Mouse (Mus musculus) heart, embryonic 14.5 days (tissue): ENCODE results near the gene Foxb1. TPM values are rescaled to one million over a fixed set of nuclear protein-coding genes. Genes with fewer than 3 reads are reported as not detected.

Source experiments
- ATAC-seq: fragments of 200-750 bp; cut with Nextera tagmentation; 2 replicates; pipeline ENCODE4 v1.8.0; 2017; ENCODE audit warnings: low read depth, moderate TSS enrichment; ENCODE audit not compliant: insufficient number of reproducible peaks, insufficient read depth, low FRiP score
- H3K27ac ChIP-seq, 2 experiments: fragments of 200-500 bp in 1 of 2; fragments of 300-500 bp in 1 of 2; sonication (generic) in 1 of 2; replicated peaks in 1 of 2; 2 replicates each; pipeline ENCODE4 v1.5.1; 2012 to 2014; ENCODE audit warnings: low read depth in 2 of 2, low read length in 2 of 2, control low read depth in 1 of 2, mild to moderate bottlenecking in 1 of 2, mixed read lengths in 1 of 2; ENCODE audit not compliant: control insufficient read depth in 1 of 2, insufficient read depth in 1 of 2
- H3K27me3 ChIP-seq: fragments of 300-500 bp; sonication (generic); 2 replicates; pipeline ENCODE4 v1.6.1; 2014; ENCODE audit warnings: mild to moderate bottlenecking, low read length, control low read depth; ENCODE audit not compliant: control insufficient read depth, insufficient read depth
- H3K36me3 ChIP-seq: fragments of 300-500 bp; sonication (generic); 2 replicates; pipeline ENCODE4 v1.6.1; 2014; ENCODE audit warnings: mild to moderate bottlenecking, control low read depth, low read length, mixed read lengths; ENCODE audit not compliant: control insufficient read depth, insufficient read depth
- H3K4me1 ChIP-seq, 2 experiments: fragments of 200-500 bp in 1 of 2; fragments of 300-500 bp in 1 of 2; sonication (generic) in 1 of 2; 2 replicates each; pipeline ENCODE4 v1.6.1; 2012 to 2014; ENCODE audit warnings: low read length in 2 of 2, control low read depth in 1 of 2, mixed read lengths in 1 of 2; ENCODE audit not compliant: control insufficient read depth in 2 of 2, insufficient read depth in 2 of 2
- H3K4me2 ChIP-seq: fragments of 300-500 bp; sonication (generic); 2 replicates; pipeline ENCODE4 v1.6.1; 2014; ENCODE audit warnings: mild to moderate bottlenecking, low read length
- H3K4me3 ChIP-seq, 2 experiments: fragments of 200-500 bp in 1 of 2; fragments of 300-500 bp in 1 of 2; sonication (generic) in 1 of 2; 2 replicates each; pipeline ENCODE4 v1.5.1; 2012 to 2014; ENCODE audit warnings: low read length in 2 of 2, mild to moderate bottlenecking in 2 of 2, control low read depth in 1 of 2, low read depth in 1 of 2, moderate library complexity in 1 of 2; ENCODE audit not compliant: control insufficient read depth in 1 of 2, insufficient read depth in 1 of 2
- H3K9ac ChIP-seq: fragments of 300-500 bp; sonication (generic); 2 replicates; pipeline ENCODE4 v1.6.1; 2014; ENCODE audit warnings: mild to moderate bottlenecking, low read length
- H3K9me3 ChIP-seq: fragments of 300-500 bp; sonication (generic); 2 replicates; pipeline ENCODE4 v1.6.1; 2016; ENCODE audit warnings: low read length, control low read depth; ENCODE audit not compliant: control insufficient read depth
- WGBS: fragments of 180-500 bp; shearing (Covaris S2); extraction: QIAGEN DNeasy Blood & Tissue Kit; methylation state at CpG from one replicate; pipeline ENCODE4 v1.1.7; 2014; 5-methylcytosine and 5-hydroxymethylcytosine counted together
- polyA plus RNA-seq: library from polyadenylated mRNA; unstranded; fragments of >200 nt; fragmentation: Nextera tagmentation; extraction: Ambion mirVana; gene quantifications from 2 replicates; pipeline ENCODE4 v1.2.1, GENCODE M21; 2014

Gene Foxb1
- polyA plus RNA-seq, 1 experiment from 2014 or later, result not detected

DNA sequence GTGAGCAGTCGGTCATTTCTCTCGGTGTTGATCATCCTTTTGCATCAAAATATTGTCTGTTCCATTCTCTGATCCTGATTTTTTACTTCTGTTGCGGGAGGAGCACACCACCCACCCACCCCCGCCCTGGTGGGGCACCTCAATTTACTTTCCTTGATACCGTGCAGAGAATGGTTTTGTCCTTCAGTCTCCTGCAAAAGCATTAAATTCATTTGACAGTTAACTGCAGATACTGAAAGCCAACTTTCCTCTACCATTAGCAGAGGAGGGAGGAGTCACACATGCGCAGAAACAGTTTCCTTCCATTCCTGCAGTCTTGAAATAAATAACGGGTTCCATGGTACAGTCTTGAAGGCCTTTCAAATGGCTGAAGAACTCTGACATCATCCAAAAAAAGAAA, 46.4 kb downstream of the Foxb1 start:
- Histone ChIP-seq H3K27me3 (no peaks in the 10 kb centered on the region), H3K9ac (no peak overlapping the region; the same call in 1 of the 2 replicates), H3K36me3 (no peaks in the 10 kb centered on the region), H3K4me1 (peaks cover 8 to 18% of the 10 kb centered on the region in 2 experiments), H3K4me2 (no peak overlapping the region), H3K27ac (no peak overlapping the region), H3K4me3 (no peak overlapping the region), H3K9me3 (no peaks in the 10 kb centered on the region)
- 66% methylated on average over 7 of the region's 7 CpGs for WGBS
- ATAC-seq, result no peak

DNA sequence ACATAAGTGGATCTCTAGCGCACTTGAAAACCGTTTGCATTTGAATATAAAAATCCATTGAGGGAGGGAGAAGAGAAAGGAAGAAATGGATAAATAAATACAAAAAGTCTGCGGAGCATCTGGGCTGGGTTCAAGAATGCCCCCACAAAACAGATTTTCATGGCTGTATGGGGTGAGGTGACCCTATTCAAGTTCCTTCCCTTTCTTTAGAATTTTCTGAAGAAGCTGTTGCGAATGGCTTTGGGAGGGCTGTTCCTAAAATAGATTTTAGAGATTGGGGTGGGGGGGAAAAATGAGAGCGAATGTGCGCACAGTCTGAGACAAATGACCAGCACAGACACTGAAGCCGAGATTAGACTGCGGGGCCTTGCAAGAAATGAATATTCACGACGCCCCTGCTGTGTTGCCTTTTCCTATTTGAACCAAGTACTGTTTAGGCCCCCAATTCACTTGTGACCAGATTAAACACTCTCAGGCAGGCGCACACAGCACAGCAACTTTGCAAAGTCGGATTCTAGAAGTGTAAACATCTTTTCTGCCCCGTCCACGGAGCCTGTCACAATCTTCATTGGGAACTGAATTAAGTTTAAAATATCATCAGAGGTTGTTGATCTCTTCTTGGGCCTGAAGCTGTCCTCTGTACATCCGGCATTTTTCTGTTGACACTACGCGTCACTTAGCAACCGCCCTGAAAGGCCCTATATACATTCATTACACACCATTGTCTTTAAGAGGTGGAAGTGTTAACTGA, 47.0 kb downstream of the Foxb1 start:
- H3K9me3 ChIP-seq, result no peaks in the 10 kb centered on the region
- H3K4me3 ChIP-seq, result no peak overlapping the region
- H3K36me3 ChIP-seq, result no peaks in the 10 kb centered on the region
- H3K27ac ChIP-seq, result no peak overlapping the region
- WGBS, result 40% methylated on average over 18 of the region's 18 CpGs
- no peaks in the 10 kb centered on the region for H3K27me3 ChIP-seq
- H3K4me1 ChIP-seq, result peaks cover 8 to 18% of the 10 kb centered on the region in 2 experiments
- ATAC-seq, result no peak
- H3K9ac ChIP-seq, result no peak overlapping the region; the same call in 1 of the 2 replicates
- no peak overlapping the region for H3K4me2 ChIP-seq

DNA sequence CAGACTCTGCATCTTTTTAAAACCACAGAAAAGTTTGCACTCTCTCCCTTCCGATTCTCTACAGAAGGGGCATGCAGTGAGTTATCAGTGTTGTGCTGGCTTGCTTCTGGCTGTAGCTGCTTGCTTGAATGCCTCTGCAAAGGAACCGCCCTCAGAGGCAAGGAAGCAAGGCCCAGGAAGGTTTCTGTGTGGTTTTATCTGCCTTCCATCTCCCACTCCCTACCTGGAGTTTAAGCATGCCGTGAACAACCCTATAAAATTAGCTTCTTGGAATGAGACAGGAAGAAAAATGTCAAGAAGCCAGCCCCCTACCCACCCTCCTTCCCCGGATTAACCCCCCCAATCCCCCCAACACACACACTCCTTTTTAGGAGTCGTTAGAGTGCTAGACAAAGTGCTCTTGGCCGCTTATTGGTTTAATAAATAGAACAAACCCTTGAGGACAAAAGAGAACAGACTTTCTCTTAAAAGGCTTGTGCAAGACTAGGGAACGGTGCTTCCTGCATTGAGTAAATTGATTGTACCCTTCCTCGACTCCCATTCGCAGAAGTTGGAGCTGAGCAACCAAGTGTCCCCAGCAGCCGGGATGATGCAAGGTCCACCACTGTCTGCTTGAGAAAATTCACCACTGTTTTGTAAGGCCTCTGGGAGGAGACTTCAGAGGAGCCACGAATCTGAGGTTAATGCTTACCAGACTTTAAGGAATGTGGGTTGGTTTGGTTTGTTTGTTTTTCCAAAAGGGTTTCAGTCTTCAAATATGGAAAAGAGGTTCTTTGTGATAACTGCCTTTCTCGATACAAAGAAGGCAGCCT, 47.8 kb downstream of the Foxb1 start:
- Histone ChIP-seq H3K27me3 (no peaks in the 10 kb centered on the region), H3K4me3 (no peak overlapping the region), H3K36me3 (no peaks in the 10 kb centered on the region), H3K9me3 (peaks cover 5% of the 10 kb centered on the region; the same call in 1 of the 2 replicates), H3K9ac (no peak overlapping the region), H3K27ac (no peak overlapping the region), H3K4me1 (peaks cover 8 to 15% of the 10 kb centered on the region in 2 experiments), H3K4me2 (no peak overlapping the region)
- ATAC-seq, result no peak
- WGBS, result 44% methylated on average over 12 of the region's 12 CpGs

Other genes with a start within 250 kb of the Foxb1 start
- gene Bnip2, start 228.5 kb upstream of the Foxb1 start, polyA plus RNA-seq, result 125 and 126 TPM in 2 replicates